Mouse (Mus musculus) midbrain, embryonic 10.5 days (tissue): ENCODE measurements at regions not wholly inside any gene's neighbourhood (a gene's known extent, or its start where the extent isn't known, plus 50 kb on each side); places are given as distances from the start of the nearest gene placed in this dataset.
"Not testable (repeated sequence)": the region's sequence is repeated elsewhere in the genome, so short reads cannot be mapped to it uniquely, and the experiment has no call there.

Source experiments
- DNase-seq: peaks from one replicate; pipeline ENCODE4 v3.0.0-alpha.2; 2017; ENCODE audit warnings: low spot score
- H3K27ac ChIP-seq: fragments of 300-500 bp; sonication (generic); replicated peaks from 2 replicates; pipeline ENCODE4 v1.5.1; 2016; ENCODE audit warnings: mild to moderate bottlenecking
- H3K27me3 ChIP-seq: fragments of 300-500 bp; sonication (generic); 2 replicates; pipeline ENCODE4 v1.6.1; 2016; ENCODE audit warnings: low read depth, mild to moderate bottlenecking; ENCODE audit not compliant: poor library complexity, severe bottlenecking
- H3K36me3 ChIP-seq: fragments of 300-500 bp; sonication (generic); 2 replicates; pipeline ENCODE4 v1.6.1; 2016; ENCODE audit warnings: mild to moderate bottlenecking, moderate library complexity
- H3K4me1 ChIP-seq: fragments of 300-500 bp; sonication (generic); 2 replicates; pipeline ENCODE4 v1.6.1; 2016
- H3K4me3 ChIP-seq: fragments of 300-500 bp; sonication (generic); 2 replicates; pipeline ENCODE4 v1.5.1; 2016; ENCODE audit warnings: mild to moderate bottlenecking, moderate library complexity
- H3K9me3 ChIP-seq: fragments of 300-500 bp; sonication (generic); replicated peaks from 2 replicates; pipeline ENCODE4 v1.6.1; 2016; ENCODE audit warnings: mild to moderate bottlenecking
- WGBS: fragments of 180-500 bp; shearing (Covaris S2); methylation state at CpG from one replicate; pipeline ENCODE4 v1.1.7; 2016; 5-methylcytosine and 5-hydroxymethylcytosine counted together

GRCm38 (mm10) chr13:31050160-31050788, 76.3 kb downstream of the Gm5447 start:
- H3K36me3 ChIP-seq: no peaks in the 10 kb centered on the region
- WGBS: 87% methylated on average over 11 of the region's 11 CpGs
- no peaks in the 10 kb centered on the region for H3K27me3 ChIP-seq
- H3K4me3 ChIP-seq: no peak overlapping the region
- 0 out of 2 replicates have a peak overlapping the region, but pooled peaks have one; percentile 23 for H3K27ac ChIP-seq
- H3K4me1 ChIP-seq: peaks cover 11% of the 10 kb centered on the region; the same call in 1 of the 2 replicates
- DNase-seq: no peak
- H3K9me3 ChIP-seq: no peaks in the 10 kb centered on the region

GRCm38 (mm10) chr13:31051586-31051985, 77.6 kb downstream of the Gm5447 start:
- H3K4me3 ChIP-seq, H3K27ac ChIP-seq, H3K9me3 ChIP-seq, H3K27me3 ChIP-seq, DNase-seq, H3K36me3 ChIP-seq: not testable (repeated sequence)
- peaks cover 11% of the 10 kb centered on the region; the same call in 1 of the 2 replicates for H3K4me1 ChIP-seq
- WGBS: 44% methylated on average over 2 of the region's 6 CpGs

GRCm38 (mm10) chr13:31054356-31054755, 80.4 kb downstream of the Gm5447 start:
- no peak overlapping the region for H3K4me3 ChIP-seq
- H3K27ac ChIP-seq: no peak overlapping the region
- no peaks in the 10 kb centered on the region for H3K36me3 ChIP-seq
- DNase-seq: no peak
- H3K4me1 ChIP-seq: peaks cover 11% of the 10 kb centered on the region; the same call in 1 of the 2 replicates
- no peaks in the 10 kb centered on the region for H3K27me3 ChIP-seq
- no peaks in the 10 kb centered on the region for H3K9me3 ChIP-seq
- WGBS: 95% methylated on average over 8 of the region's 8 CpGs

- Histone ChIP-seq H3K36me3 (no peaks in the 10 kb centered on the region), H3K4me1 (peaks cover 5% of the 10 kb centered on the region; the same call in 1 of the 2 replicates), H3K27ac (no peak overlapping the region), H3K27me3 (no peaks in the 10 kb centered on the region), H3K9me3 (no peaks in the 10 kb centered on the region), H3K4me3 (no peak overlapping the region)
- no peak for DNase-seq
- 83% methylated on average over 5 of the region's 5 CpGs for whole genome bisulfite sequencing
These were observed 81.5 kb downstream of the Gm5447 start for GRCm38 (mm10) chr13:31055376-31056083.

GRCm38 (mm10) chr13:31056154-31056871, 82.3 kb downstream of the Gm5447 start:
- no peaks in the 10 kb centered on the region for H3K27me3 ChIP-seq
- H3K4me3 ChIP-seq: no peak overlapping the region
- H3K27ac ChIP-seq: no peak overlapping the region
- no peaks in the 10 kb centered on the region for H3K36me3 ChIP-seq
- DNase-seq: no peak
- 87% methylated on average over 12 of the region's 12 CpGs for WGBS
- H3K9me3 ChIP-seq: no peaks in the 10 kb centered on the region
- peaks cover under 1% of the 10 kb centered on the region; the same call in 1 of the 2 replicates for H3K4me1 ChIP-seq

- H3K27ac ChIP-seq: no peak overlapping the region
- H3K4me3 ChIP-seq: no peak overlapping the region
- H3K9me3 ChIP-seq: no peaks in the 10 kb centered on the region
- H3K27me3 ChIP-seq: no peaks in the 10 kb centered on the region
- 82% methylated on average over 6 of the region's 6 CpGs for WGBS
- no peak for DNase-seq
- no peaks in the 10 kb centered on the region for H3K4me1 ChIP-seq
- no peaks in the 10 kb centered on the region for H3K36me3 ChIP-seq
These were observed 87.0 kb downstream of the Gm5447 start for GRCm38 (mm10) chr13:31060916-31061431.

GRCm38 (mm10) chr13:31068343-31068742, 94.3 kb downstream of the Gm5447 start:
- Histone ChIP-seq H3K4me1 (no peaks in the 10 kb centered on the region), H3K27me3 (no peaks in the 10 kb centered on the region), H3K27ac (no peak overlapping the region), H3K36me3 (no peaks in the 10 kb centered on the region), H3K9me3 (no peaks in the 10 kb centered on the region), H3K4me3 (no peak overlapping the region)
- WGBS: 78% methylated on average over 2 of the region's 2 CpGs
- DNase-seq: no peak

GRCm38 (mm10) chr13:31076541-31076940, 102.5 kb downstream of the Gm5447 start:
- 56% methylated on average over 5 of the region's 5 CpGs for WGBS
- Histone ChIP-seq H3K27me3 (peaks cover 12% of the 10 kb centered on the region), H3K36me3 (no peaks in the 10 kb centered on the region), H3K4me3 (no peak overlapping the region), H3K9me3 (no peaks in the 10 kb centered on the region), H3K4me1 (no peaks in the 10 kb centered on the region), H3K27ac (no peak overlapping the region)
- DNase-seq: no peak

GRCm38 (mm10) chr13:31078751-31079150, 104.7 kb downstream of the Gm5447 start:
- no peak for DNase-seq
- 89% methylated on average over 3 of the region's 3 CpGs for WGBS

GRCm38 (mm10) chr13:31080215-31080614, 106.2 kb downstream of the Gm5447 start:
- DNase-seq: no peak
- Histone ChIP-seq H3K4me1 (no peaks in the 10 kb centered on the region), H3K36me3 (no peaks in the 10 kb centered on the region), H3K4me3 (no peak overlapping the region), H3K27ac (no peak overlapping the region), H3K27me3 (peaks cover 14% of the 10 kb centered on the region), H3K9me3 (no peaks in the 10 kb centered on the region)
- WGBS: 32% methylated on average over 4 of the region's 4 CpGs

More at GRCm38 (mm10) chr13:31078751-31079150, 104.7 kb downstream of the Gm5447 start:
- H3K36me3 ChIP-seq: no peaks in the 10 kb centered on the region
- H3K4me1 ChIP-seq: no peaks in the 10 kb centered on the region
- H3K27me3 ChIP-seq: peaks cover 14% of the 10 kb centered on the region
- H3K9me3 ChIP-seq: no peaks in the 10 kb centered on the region
- H3K27ac ChIP-seq: no peak overlapping the region
- no peak overlapping the region for H3K4me3 ChIP-seq

GRCm38 (mm10) chr13:31082448-31083140, 108.6 kb downstream of the Gm5447 start:
- H3K4me3 ChIP-seq: no peak overlapping the region
- H3K9me3 ChIP-seq: no peaks in the 10 kb centered on the region
- no peaks in the 10 kb centered on the region for H3K4me1 ChIP-seq
- DNase-seq: peak; percentile 45
- H3K27me3 ChIP-seq: peaks cover 14% of the 10 kb centered on the region
- no peaks in the 10 kb centered on the region for H3K36me3 ChIP-seq
- H3K27ac ChIP-seq: no peak overlapping the region
- 44% methylated on average over 13 of the region's 13 CpGs for WGBS

GRCm38 (mm10) chr13:31101051-31101450, 127.0 kb downstream of the Gm5447 start:
- DNase-seq: no peak
- H3K4me1 ChIP-seq: no peaks in the 10 kb centered on the region
- H3K9me3 ChIP-seq: no peaks in the 10 kb centered on the region
- no peak overlapping the region for H3K27ac ChIP-seq
- no peak overlapping the region for H3K4me3 ChIP-seq
- H3K27me3 ChIP-seq: no peaks in the 10 kb centered on the region
- no peaks in the 10 kb centered on the region for H3K36me3 ChIP-seq
- 70% methylated on average over 2 of the region's 2 CpGs for WGBS
